Mouse (Mus musculus) kidney, adult 11 months (tissue): ENCODE results near the gene Pcnx.
A peak's percentile ranks its signal among the peaks of the same experiment; 100 is the strongest.

Experiments
- DNase-seq: peaks from one replicate; pipeline ENCODE4 v3.0.0; 2022

Gene Pcnx

DNA sequence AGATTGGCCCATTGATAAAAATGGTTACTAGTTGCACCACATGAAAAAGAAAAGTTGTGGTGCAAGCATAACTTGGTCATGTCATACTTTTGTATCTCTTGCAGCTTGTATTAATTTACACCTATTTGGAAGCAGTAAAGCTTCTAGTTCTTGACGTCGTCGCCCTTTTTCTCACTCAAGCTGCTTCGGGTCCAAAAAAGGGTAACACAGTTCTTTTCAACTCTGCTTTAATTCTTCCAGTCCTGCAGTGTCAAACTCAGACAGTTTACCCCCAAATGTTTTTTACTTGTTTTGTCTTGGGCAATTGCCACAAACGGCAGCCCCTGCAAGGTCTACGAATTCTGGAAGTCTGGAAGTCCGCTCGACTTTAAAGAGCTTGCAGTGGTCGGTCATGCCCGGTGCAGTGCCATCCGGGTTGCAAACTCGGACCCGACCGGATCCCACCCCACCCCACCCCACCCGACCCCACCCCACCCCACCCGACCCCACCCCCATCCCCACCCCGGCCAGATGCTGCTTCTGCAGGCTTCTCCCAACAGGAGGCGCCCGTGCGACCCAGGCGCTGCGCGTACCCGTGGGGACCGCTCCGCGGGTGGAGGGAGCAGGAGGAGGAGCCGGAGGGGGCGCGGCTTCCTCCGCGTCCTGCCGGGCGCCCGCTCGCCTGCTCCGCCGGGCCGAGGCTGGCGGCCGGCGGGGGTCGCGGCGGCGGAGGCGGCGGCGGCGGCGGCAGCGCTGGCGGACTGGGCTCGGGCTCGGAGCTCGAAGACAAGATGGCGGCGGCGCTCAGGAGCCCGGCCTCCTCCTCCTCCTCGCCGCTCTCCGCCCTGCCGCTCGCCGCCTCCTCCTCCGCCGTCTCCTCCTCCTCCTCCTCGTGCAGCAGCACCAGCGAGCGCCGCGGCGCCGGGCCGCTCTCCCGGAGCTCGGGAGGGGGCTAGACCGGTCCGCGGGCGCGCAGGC is at the start of gene Pcnx:
Gene Pcnx (plus strand): TSS at position 673 of the 957 bp plus-strand sequence.
- peak; percentile 77 for DNase-seq

GRCm38 (mm10) chr12:81810417-81810816 is 49.4 kb upstream of the Pcnx start:
- no peak for DNase-seq

- no peak for DNase-seq
Measured at GRCm38 (mm10) chr12:81814742-81815141, 45.1 kb upstream of the Pcnx start.

DNA sequence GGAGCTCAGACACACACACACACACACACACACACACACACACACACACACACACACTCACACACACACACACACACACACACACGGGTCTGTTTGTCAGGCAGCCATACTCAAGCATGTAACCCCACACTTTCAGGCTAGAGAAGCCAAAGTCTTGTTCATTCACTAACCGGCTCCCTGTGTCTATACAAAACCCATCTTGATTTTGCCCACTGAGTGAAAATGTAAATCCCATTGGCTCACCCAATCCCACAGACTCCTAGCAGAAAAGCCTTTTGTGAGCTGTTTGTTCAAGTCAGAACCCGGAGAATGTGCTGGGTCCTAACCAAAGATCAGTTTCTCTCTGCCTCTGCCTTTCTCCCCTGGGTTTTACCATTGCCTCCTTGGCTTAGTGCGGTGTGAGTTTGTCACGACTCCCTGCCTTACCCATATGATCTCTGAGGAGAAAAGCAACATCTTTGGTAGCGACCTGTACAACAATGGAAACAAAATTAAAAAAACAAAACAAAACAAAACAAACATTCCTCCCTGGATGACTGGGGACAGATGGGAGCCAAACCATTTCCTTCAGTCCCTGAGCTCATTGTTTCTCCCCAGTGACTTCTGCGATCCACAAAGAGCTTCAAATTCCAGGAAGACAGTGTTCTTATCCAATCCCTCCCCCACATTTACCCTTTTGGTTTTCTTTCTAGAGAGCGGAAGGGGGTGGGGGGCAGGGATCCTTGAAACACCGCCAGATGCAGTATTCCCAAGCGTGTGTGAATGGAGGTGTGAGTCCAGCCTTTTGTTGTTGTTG is 43.3 kb upstream of the Pcnx start:
- peak; percentile 9 for DNase-seq

DNA sequence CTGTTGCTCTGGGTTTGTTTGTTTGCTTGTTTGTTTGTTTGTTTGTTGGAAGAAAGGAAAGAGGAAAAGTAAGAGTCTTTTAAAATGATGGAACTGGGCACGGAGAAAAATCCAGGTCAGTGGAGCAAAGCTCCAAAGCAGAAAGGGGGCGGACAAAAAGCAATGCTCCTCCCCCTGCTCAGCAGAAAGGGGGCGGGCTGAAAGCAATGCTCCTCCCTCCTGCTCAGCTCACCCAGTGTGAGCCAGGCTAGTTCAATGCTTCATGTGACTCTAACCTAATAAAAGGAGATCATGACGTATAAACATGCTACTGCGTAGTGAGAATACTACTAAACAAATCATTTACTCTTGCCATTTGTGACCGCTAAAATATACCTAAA is 42.7 kb upstream of the Pcnx start:
- no peak for DNase-seq

- no peak for DNase-seq
Measured at GRCm38 (mm10) chr12:81820700-81821099, 39.1 kb upstream of the Pcnx start.

GRCm38 (mm10) chr12:81822176-81822575 is 37.6 kb upstream of the Pcnx start:
- DNase-seq, result no peak

GRCm38 (mm10) chr12:81822778-81823480 is 36.9 kb upstream of the Pcnx start:
- DNase-seq, result no peak

GRCm38 (mm10) chr12:81828355-81828754 is 31.5 kb upstream of the Pcnx start:
- no peak for DNase-seq

DNA sequence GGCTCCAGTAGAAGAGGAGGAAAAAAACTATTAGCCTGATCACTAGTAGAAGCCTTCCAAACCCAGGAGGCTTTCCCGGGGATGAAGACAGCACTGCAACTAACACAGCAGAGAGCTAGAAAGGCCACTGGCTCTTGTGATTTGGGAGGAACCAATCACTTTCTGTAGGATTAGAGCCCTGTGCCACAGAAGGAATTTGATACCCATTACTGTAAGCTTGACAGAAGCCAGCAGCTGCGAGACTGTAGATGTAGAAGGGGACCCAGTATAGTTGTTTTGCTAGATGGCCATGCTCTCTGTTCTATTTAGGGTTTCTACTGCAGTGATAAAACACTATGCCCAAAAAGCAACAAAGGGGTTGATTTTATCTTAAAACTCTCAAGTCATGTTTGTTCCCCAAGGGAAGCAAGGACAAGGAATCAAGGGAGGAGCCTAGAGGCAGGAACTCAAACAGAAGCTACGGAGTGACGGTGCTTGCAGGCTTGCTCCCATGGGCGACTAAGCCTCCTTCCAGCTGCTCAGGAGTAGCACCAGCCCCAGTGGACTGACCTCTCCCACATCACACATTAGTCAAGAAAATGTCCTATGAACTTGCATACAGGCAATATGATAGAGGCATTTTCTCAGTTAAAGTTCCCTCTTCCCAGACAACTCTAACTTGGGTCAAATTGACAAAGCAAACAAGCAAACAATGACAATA is 27.6 kb upstream of the Pcnx start:
- no peak for DNase-seq

DNA sequence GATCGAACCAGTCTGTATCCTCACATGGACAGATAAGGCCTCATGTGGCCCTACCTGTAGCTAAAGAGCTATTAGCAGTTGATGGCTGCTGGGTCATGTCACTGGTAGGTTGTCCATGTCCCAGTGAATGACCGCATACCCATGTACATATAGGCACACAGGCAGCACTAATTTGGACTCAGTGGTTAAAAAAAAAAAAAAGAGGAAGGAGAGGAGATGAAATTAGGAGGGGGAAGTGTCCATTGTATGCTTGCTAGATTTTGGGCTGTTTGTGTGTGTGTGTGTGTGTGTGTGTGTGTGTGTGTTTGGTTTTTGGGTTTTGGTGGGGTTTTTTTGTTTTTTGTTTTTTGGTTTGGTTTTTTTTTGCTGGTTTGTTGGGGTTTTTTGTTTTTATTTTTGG is 26.7 kb upstream of the Pcnx start:
- no peak for DNase-seq

DNA sequence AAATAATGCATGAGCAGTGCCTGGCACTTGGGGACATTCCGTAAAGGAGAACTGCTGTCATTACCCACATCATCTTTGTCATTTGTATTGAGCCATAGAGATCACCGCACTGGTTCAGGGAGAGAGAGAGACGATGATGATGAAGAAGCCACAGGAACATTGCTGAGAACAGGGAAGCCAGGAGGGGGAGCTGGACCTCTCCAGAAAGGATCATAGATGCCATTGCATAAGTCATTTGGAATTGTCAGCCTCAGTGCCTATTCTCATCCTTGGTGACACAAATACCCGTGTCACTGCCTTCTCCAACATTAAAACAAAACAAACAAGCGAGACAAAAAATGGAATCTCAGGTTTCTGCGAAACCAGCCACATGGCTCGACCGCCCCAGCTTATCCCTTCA is 23.7 kb upstream of the Pcnx start:
- no peak for DNase-seq

DNA sequence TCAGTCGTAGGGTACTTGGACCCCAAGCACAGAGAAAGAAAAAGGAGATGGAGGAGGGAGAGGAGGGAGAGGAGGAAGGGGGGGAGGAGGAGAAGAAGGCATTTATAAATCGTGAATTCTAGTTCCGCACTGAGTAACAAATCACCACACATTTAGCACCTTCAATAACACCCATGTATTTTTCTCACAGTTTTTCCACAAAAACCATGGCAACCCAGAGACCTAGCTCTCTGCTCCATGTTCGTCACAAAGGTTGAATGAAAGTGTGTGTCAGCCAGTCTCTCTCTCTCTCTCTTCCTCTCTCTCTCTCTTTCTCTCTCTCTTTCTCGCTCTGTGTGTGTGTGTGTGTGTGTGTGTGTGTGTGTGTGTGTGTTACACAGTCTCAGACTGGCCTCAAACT is 22.4 kb upstream of the Pcnx start:
- DNase-seq, result no peak

DNA sequence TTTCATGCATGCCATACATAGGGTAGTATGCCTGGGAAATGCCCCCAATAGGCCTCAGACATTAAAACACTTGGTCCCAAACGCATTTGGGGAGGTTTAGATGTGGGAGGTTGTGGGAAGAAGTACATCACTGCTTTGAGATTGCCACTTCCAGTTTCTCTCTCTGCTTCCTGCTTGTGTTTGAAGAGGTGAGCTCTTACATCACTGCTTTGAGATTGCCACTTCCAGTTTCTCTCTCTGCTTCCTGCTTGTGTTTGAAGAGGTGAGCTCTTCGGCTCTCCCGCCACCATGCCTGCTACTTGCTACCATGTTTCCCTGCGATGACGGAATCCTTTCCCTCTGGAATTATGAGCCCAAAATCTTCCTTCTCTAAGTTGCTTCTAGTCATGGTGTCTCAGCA is 20.2 kb upstream of the Pcnx start:
- DNase-seq, result no peak

GRCm38 (mm10) chr12:81841046-81841445 is 18.8 kb upstream of the Pcnx start:
- no peak for DNase-seq

GRCm38 (mm10) chr12:81843501-81843900 is 16.3 kb upstream of the Pcnx start:
- no peak for DNase-seq

GRCm38 (mm10) chr12:81844572-81844971 is 15.3 kb upstream of the Pcnx start:
- DNase-seq, result no peak

DNA sequence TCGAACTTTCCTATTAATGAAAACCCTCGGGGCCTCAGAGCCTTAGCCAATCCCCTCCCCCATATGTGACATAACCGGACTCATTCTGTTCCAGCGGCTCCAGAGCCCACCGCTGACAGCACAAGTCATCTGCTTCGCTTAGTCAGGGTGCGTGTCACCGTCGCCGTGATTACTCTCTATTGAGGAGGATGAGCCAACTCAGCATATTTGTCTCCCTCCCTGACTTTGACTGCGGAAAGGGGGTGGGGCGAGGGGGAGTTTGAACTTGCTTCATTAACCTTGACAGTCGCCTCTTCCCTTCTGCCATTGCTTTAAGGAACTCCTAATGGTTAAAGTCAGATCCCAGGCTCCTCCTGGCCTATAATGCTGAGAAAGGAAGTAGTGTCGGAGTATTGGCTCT is 14.8 kb upstream of the Pcnx start:
- DNase-seq, result no peak

DNA sequence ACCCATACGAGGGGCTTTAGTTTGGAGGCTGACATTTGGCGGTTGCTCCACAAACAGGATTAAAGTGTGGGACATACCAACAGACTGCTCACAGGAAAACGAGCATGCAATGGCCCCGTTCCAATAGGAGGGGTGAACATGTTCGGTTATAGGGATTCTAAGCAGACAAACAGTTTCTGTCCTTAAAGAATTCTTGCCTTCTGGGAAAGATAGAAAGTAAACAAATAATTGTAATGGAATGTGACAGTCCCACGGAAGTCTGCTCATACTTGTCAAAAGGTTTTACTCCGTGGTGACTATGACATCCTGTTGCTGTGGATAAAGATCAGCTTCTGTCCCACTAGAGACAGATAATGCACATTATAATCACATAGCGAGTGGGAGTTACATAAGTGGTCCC is 10.2 kb upstream of the Pcnx start:
- no peak for DNase-seq

GRCm38 (mm10) chr12:81852551-81852950 is 7.3 kb upstream of the Pcnx start:
- DNase-seq, result no peak

DNA sequence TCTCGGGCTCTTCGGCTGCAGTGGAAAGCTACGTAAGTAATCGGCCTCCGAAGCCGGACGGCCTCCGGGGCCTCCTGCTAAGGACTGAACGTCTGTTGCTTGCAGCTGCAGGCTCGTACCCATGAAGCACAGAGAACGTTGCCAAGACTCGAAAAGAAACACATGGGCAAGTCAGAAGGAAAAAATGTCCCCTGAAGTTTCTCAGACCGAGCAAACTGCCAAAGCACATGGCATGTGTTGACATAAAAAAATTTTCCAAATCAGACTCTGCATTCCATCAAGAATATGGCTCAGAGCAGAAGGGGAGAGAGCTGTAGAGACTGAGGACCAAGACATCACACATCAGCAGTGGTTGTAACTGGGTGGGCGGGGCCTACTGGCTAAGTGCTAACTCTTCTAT is 6.8 kb upstream of the Pcnx start:
- no peak for DNase-seq

GRCm38 (mm10) chr12:81853543-81853942 is 6.3 kb upstream of the Pcnx start:
- no peak for DNase-seq

DNA sequence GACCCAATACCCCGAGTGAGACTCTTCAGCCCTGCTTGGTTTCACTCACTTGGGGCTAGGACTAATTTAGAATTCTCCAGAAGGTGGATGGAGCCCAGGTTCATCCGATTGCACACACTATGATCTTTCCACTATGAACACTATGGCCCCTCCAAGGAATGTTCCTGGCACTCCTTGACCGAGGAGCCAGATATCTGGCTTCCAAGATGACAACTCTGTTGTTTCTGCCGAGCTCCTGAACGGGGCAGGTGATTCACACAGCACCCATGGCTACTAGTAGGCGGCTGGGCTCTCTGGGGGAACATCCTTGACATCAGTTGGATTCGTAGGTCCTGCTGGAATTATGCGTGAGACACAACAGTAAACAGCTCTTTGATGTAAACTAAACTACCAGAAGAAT is 4.8 kb upstream of the Pcnx start:
- no peak for DNase-seq
